Mouse (Mus musculus) forebrain, postnatal 0 days (tissue): Measurements from ENCODE around the gene Map3k1. TPM values are rescaled to one million over a fixed set of nuclear protein-coding genes. Genes with fewer than 3 reads are reported as not detected.
A peak's percentile ranks its signal among the peaks of the same experiment; 100 is the strongest.

Experiments
- ATAC-seq: fragments of 200-750 bp; cut with Nextera tagmentation; 2 replicates; pipeline ENCODE4 v1.8.0; 2017; ENCODE audit warnings: mild to moderate bottlenecking, moderate library complexity
- DNase-seq: peaks from one replicate; pipeline ENCODE4 v3.0.0-alpha.2; 2015
- H3K27ac ChIP-seq: fragments of 300-500 bp; sonication (generic); 2 replicates; pipeline ENCODE4 v1.5.1; 2014; ENCODE audit warnings: low read depth, mild to moderate bottlenecking, antibody characterized with exemption, low read length, moderate library complexity, mixed read lengths
- H3K27me3 ChIP-seq: fragments of 300-500 bp; sonication (generic); 2 replicates; pipeline ENCODE4 v1.6.1; 2014; ENCODE audit warnings: mild to moderate bottlenecking, low read length, mixed read lengths; ENCODE audit not compliant: insufficient read depth
- H3K36me3 ChIP-seq: fragments of 300-500 bp; sonication (generic); 2 replicates; pipeline ENCODE4 v1.6.1; 2014; ENCODE audit warnings: mild to moderate bottlenecking, moderate library complexity; ENCODE audit not compliant: insufficient read depth
- H3K4me1 ChIP-seq: fragments of 300-500 bp; sonication (generic); 2 replicates; pipeline ENCODE4 v1.6.1; 2014; ENCODE audit warnings: antibody characterized with exemption; ENCODE audit not compliant: insufficient read depth
- H3K4me2 ChIP-seq: fragments of 300-500 bp; sonication (generic); 2 replicates; pipeline ENCODE4 v1.6.1; 2014; ENCODE audit warnings: low read depth, mild to moderate bottlenecking, moderate library complexity
- H3K4me3 ChIP-seq: fragments of 300-500 bp; sonication (generic); 2 replicates; pipeline ENCODE4 v1.5.1; 2014; ENCODE audit warnings: low read depth, low read length, mixed read lengths
- H3K9ac ChIP-seq: fragments of 300-500 bp; sonication (generic); 2 replicates; pipeline ENCODE4 v1.6.1; 2014; ENCODE audit warnings: mild to moderate bottlenecking
- H3K9me3 ChIP-seq: fragments of 300-500 bp; sonication (generic); 2 replicates; pipeline ENCODE4 v1.6.1; 2016; ENCODE audit warnings: low read length
- CTCF ChIP-seq: sonication (generic); IDR thresholded peaks from 2 replicates; pipeline ENCODE4 v1.5.1; 2016; ENCODE audit warnings: antibody characterized with exemption, control low read depth, low read depth
- WGBS: fragments of 180-500 bp; shearing (Covaris S2); extraction: QIAGEN DNeasy Blood & Tissue Kit; methylation state at CpG from one replicate; pipeline ENCODE4 v1.1.7; 2014; 5-methylcytosine and 5-hydroxymethylcytosine counted together
- polyA plus RNA-seq: library from polyadenylated mRNA; unstranded; fragments of >200 nt; fragmentation: Nextera tagmentation; extraction: Ambion mirVana; gene quantifications from 2 replicates; pipeline ENCODE4 v1.2.1, GENCODE M21; 2015
- total RNA-seq: library from RNA; depleted of rRNA; stranded (reverse); fragments of >200 nt; gene quantifications from 2 replicates; pipeline ENCODE4 v1.2.3, GENCODE M21; 2014; rRNA removed

Map3k1 gene
- total RNA-seq (14.3 and 18.9 TPM in 2 replicates), polyA plus RNA-seq (4.0 and 7.0 TPM in 2 replicates)

GRCm38 (mm10) chr13:111808637-111809465, at the start of gene Map3k1:
Gene Map3k1, minus strand, starts transcription at chr13:111808993.
- no peaks in the 10 kb centered on the region for H3K9me3 ChIP-seq
- DNase-seq (peak; percentile 84), ATAC-seq (peak; percentile 87)
- H3K4me3 ChIP-seq: peak within 1 kb of the TSS; percentile 88
- peak within 1 kb of the TSS; percentile 84 for H3K4me2 ChIP-seq
- H3K27me3 ChIP-seq: 0 out of 2 replicates have a peak, but pooled peaks cover 5% of the 10 kb centered on the region
- peak within 1 kb of the TSS; percentile 93 for H3K27ac ChIP-seq
- no peaks in the 10 kb centered on the region for H3K36me3 ChIP-seq
- peak within 1 kb of the TSS; percentile 71 for H3K9ac ChIP-seq
- WGBS: 4% methylated on average over 84 of the region's 136 CpGs
- no peaks in the 10 kb centered on the region for H3K4me1 ChIP-seq
- TF ChIP-seq CTCF: no peak

- DNase-seq: no peak
- Histone ChIP-seq H3K36me3 (no peaks in the 10 kb centered on the region), H3K9me3 (no peaks in the 10 kb centered on the region), H3K9ac (no peak overlapping the region), H3K4me2 (no peak overlapping the region), H3K27me3 (no peaks in the 10 kb centered on the region; the same call in 1 of the 2 replicates), H3K4me3 (no peak overlapping the region), H3K4me1 (no peaks in the 10 kb centered on the region), H3K27ac (no peak overlapping the region)
- no peak for ATAC-seq
- TF ChIP-seq CTCF: no peak
- WGBS: 60% methylated on average over 7 of the region's 7 CpGs
These were observed 48.1 kb upstream of the Map3k1 start for GRCm38 (mm10) chr13:111856786-111857455.

- no peaks in the 10 kb centered on the region for H3K9me3 ChIP-seq
- no peaks in the 10 kb centered on the region for H3K4me1 ChIP-seq
- DNase-seq: no peak
- no peak for ATAC-seq
- no peak overlapping the region for H3K4me2 ChIP-seq
- H3K27me3 ChIP-seq: no peaks in the 10 kb centered on the region; the same call in 1 of the 2 replicates
- TF ChIP-seq CTCF: no peak
- H3K27ac ChIP-seq: no peak overlapping the region
- no peaks in the 10 kb centered on the region for H3K36me3 ChIP-seq
- no peak overlapping the region for H3K9ac ChIP-seq
- H3K4me3 ChIP-seq: no peak overlapping the region
- 90% methylated on average over 7 of the region's 7 CpGs for WGBS
These were observed 47.4 kb upstream of the Map3k1 start for GRCm38 (mm10) chr13:111856232-111856631.

- DNase-seq (no peak), ATAC-seq (no peak)
- H3K4me2 ChIP-seq: no peak overlapping the region
- H3K9ac ChIP-seq: no peak overlapping the region
- no peak for TF ChIP-seq CTCF
- H3K36me3 ChIP-seq: no peaks in the 10 kb centered on the region
- H3K27ac ChIP-seq: no peak overlapping the region
- H3K4me3 ChIP-seq: no peak overlapping the region
- no peaks in the 10 kb centered on the region for H3K9me3 ChIP-seq
- no peaks in the 10 kb centered on the region for H3K4me1 ChIP-seq
- no peaks in the 10 kb centered on the region; the same call in 1 of the 2 replicates for H3K27me3 ChIP-seq
- WGBS: 92% methylated on average over 9 of the region's 9 CpGs
These were observed 43.8 kb upstream of the Map3k1 start for GRCm38 (mm10) chr13:111852451-111853224.

- H3K27me3 ChIP-seq: no peaks in the 10 kb centered on the region; the same call in 1 of the 2 replicates
- no peak for DNase-seq
- no peak for TF ChIP-seq CTCF
- no peak overlapping the region for H3K9ac ChIP-seq
- no peaks in the 10 kb centered on the region for H3K36me3 ChIP-seq
- 90% methylated on average over 12 of the region's 12 CpGs for WGBS
- H3K9me3 ChIP-seq: no peaks in the 10 kb centered on the region
- no peak overlapping the region for H3K4me3 ChIP-seq
- H3K27ac ChIP-seq: no peak overlapping the region
- no peak for ATAC-seq
- H3K4me1 ChIP-seq: no peaks in the 10 kb centered on the region
- H3K4me2 ChIP-seq: no peak overlapping the region
These were observed 41.4 kb upstream of the Map3k1 start for GRCm38 (mm10) chr13:111850046-111850837.

GRCm38 (mm10) chr13:111845471-111845870, 36.7 kb upstream of the Map3k1 start:
- H3K36me3 ChIP-seq: no peaks in the 10 kb centered on the region
- DNase-seq (no peak), ATAC-seq (no peak)
- H3K9ac ChIP-seq: no peak overlapping the region
- H3K4me3 ChIP-seq: no peak overlapping the region
- H3K27ac ChIP-seq: no peak overlapping the region
- H3K4me1 ChIP-seq: no peaks in the 10 kb centered on the region
- no peak for TF ChIP-seq CTCF
- no peaks in the 10 kb centered on the region for H3K27me3 ChIP-seq
- WGBS: 60% methylated on average over 9 of the region's 9 CpGs
- no peaks in the 10 kb centered on the region for H3K9me3 ChIP-seq
- H3K4me2 ChIP-seq: no peak overlapping the region
